Mouse (Mus musculus): ENCODE measurements around the gene 1700018G05Rik. TPM values are rescaled to one million over a fixed set of nuclear protein-coding genes. Genes with fewer than 3 reads are reported as not detected.
A peak's percentile ranks its signal among the peaks of the same experiment; 100 is the strongest.
"Not testable (repeated sequence)": the region's sequence is repeated elsewhere in the genome, so short reads cannot be mapped to it uniquely, and the experiment has no call there.

Gene 1700018G05Rik
- polyA plus RNA-seq (2016; fragmentation: Nextera tagmentation; extraction: Ambion mirVana): not detected in 2 replicates

- WGBS: 97% methylated on average over 6 of the region's 6 CpGs
- DNase-seq (ENCODE audit: low spot score); H3K4me1 ChIP-seq; H3K27ac ChIP-seq (replicated peaks); H3K9me3 ChIP-seq (replicated peaks); H3K4me3 ChIP-seq; H3K36me3 ChIP-seq: not testable (repeated sequence)
- peaks cover 35% of the 10 kb centered on the region for H3K27me3 ChIP-seq (ENCODE audit: low read depth, poor library complexity, severe bottlenecking)
These were observed at the start of gene 1700018G05Rik for GRCm38 (mm10) chrX:102928072-102928471. Gene 1700018G05Rik (plus strand): TSS chrX:102928372.

GRCm38 (mm10) chrX:102908587-102908986 lies 19.6 kb upstream of the 1700018G05Rik start, which contains the start of the genes Dmrtc1a and 1700011M02Rik:
Gene Dmrtc1a (minus strand): TSS chrX:102908687.
Gene 1700011M02Rik (plus strand): TSS chrX:102908905.
- WGBS: 89% methylated on average over 8 of the region's 9 CpGs
- H3K9me3 ChIP-seq (replicated peaks); DNase-seq (ENCODE audit: low spot score); H3K4me1 ChIP-seq; H3K36me3 ChIP-seq; H3K27ac ChIP-seq (replicated peaks); H3K4me3 ChIP-seq: not testable (repeated sequence)
- peaks cover 84% of the 10 kb centered on the region for H3K27me3 ChIP-seq (ENCODE audit: low read depth, poor library complexity, severe bottlenecking)

GRCm38 (mm10) chrX:102914823-102915222 lies 13.3 kb upstream of the 1700018G05Rik start:
- H3K4me3 ChIP-seq; H3K4me1 ChIP-seq; H3K9me3 ChIP-seq (replicated peaks); H3K36me3 ChIP-seq; H3K27ac ChIP-seq (replicated peaks); DNase-seq (ENCODE audit: low spot score): not testable (repeated sequence)
- H3K27me3 ChIP-seq (ENCODE audit: low read depth, poor library complexity, severe bottlenecking): peaks cover 70% of the 10 kb centered on the region
- WGBS: 83% methylated on average over 1 of the region's 1 CpGs

- DNase-seq (ENCODE audit: low spot score): peak; percentile 18
These were observed 1.5 kb upstream of the 1700018G05Rik start for GRCm38 (mm10) chrX:102926707-102927106.

GRCm38 (mm10) chrX:102932992-102933570 lies 4.9 kb downstream of the 1700018G05Rik start:
- Histone ChIP-seq H3K9me3 (replicated peaks) (no peaks in the 10 kb centered on the region), H3K27me3 (ENCODE audit: low read depth, poor library complexity, severe bottlenecking) (peaks cover 77% of the 10 kb centered on the region), H3K4me3 (peak overlapping the region; percentile 67), H3K27ac (replicated peaks) (peak overlapping the region; percentile 86), H3K4me1 (no peaks in the 10 kb centered on the region), H3K36me3 (no peaks in the 10 kb centered on the region)
- WGBS: 44% methylated on average over 12 of the region's 12 CpGs
- no peak for DNase-seq (ENCODE audit: low spot score)

More at GRCm38 (mm10) chrX:102926707-102927106, 1.5 kb upstream of the 1700018G05Rik start:
- H3K27ac ChIP-seq (replicated peaks); H3K36me3 ChIP-seq; H3K4me1 ChIP-seq; H3K4me3 ChIP-seq; H3K9me3 ChIP-seq (replicated peaks): not testable (repeated sequence)
- WGBS: 24% methylated on average over 4 of the region's 4 CpGs
- H3K27me3 ChIP-seq (ENCODE audit: low read depth, poor library complexity, severe bottlenecking): peaks cover 41% of the 10 kb centered on the region

GRCm38 (mm10) chrX:102933571-102934394 lies 5.6 kb downstream of the 1700018G05Rik start:
- Histone ChIP-seq H3K9me3 (replicated peaks) (no peaks in the 10 kb centered on the region), H3K4me1 (no peaks in the 10 kb centered on the region), H3K27ac (replicated peaks) (peak overlapping the region; percentile 86), H3K4me3 (peak overlapping the region; percentile 67), H3K36me3 (no peaks in the 10 kb centered on the region), H3K27me3 (ENCODE audit: low read depth, poor library complexity, severe bottlenecking) (peaks cover 77% of the 10 kb centered on the region)
- 27% methylated on average over 60 of the region's 68 CpGs for WGBS
- peak; percentile 64 for DNase-seq (ENCODE audit: low spot score)

GRCm38 (mm10) chrX:102934395-102934764 lies 6.2 kb downstream of the 1700018G05Rik start:
- H3K27ac ChIP-seq (replicated peaks): no peak overlapping the region
- 63% methylated on average over 8 of the region's 8 CpGs for WGBS
- H3K27me3 ChIP-seq (ENCODE audit: low read depth, poor library complexity, severe bottlenecking): peaks cover 74% of the 10 kb centered on the region
- DNase-seq (ENCODE audit: low spot score): no peak
- H3K36me3 ChIP-seq: no peaks in the 10 kb centered on the region
- H3K4me3 ChIP-seq: peak overlapping the region; percentile 67
- H3K9me3 ChIP-seq (replicated peaks): no peaks in the 10 kb centered on the region
- no peaks in the 10 kb centered on the region for H3K4me1 ChIP-seq

GRCm38 (mm10) chrX:102936743-102937142 lies 8.6 kb downstream of the 1700018G05Rik start:
- Histone ChIP-seq H3K4me3 (no peak overlapping the region), H3K4me1 (no peaks in the 10 kb centered on the region), H3K27ac (replicated peaks) (no peak overlapping the region), H3K36me3 (no peaks in the 10 kb centered on the region), H3K9me3 (replicated peaks) (no peaks in the 10 kb centered on the region), H3K27me3 (ENCODE audit: low read depth, poor library complexity, severe bottlenecking) (peaks cover 75% of the 10 kb centered on the region)
- 85% methylated on average over 5 of the region's 5 CpGs for WGBS
- no peak for DNase-seq (ENCODE audit: low spot score)

GRCm38 (mm10) chrX:102950136-102950535 lies 22.0 kb downstream of the 1700018G05Rik start:
- not testable (repeated sequence) for H3K9me3 ChIP-seq (replicated peaks); H3K36me3 ChIP-seq; H3K4me1 ChIP-seq; H3K4me3 ChIP-seq; H3K27ac ChIP-seq (replicated peaks); DNase-seq (ENCODE audit: low spot score)
- peaks cover 75% of the 10 kb centered on the region for H3K27me3 ChIP-seq (ENCODE audit: low read depth, poor library complexity, severe bottlenecking)
- WGBS: 90% methylated on average over 11 of the region's 11 CpGs

GRCm38 (mm10) chrX:102958917-102959316 lies 30.7 kb downstream of the 1700018G05Rik start:
- whole genome bisulfite sequencing: 45% methylated on average over 4 of the region's 4 CpGs
- H3K36me3 ChIP-seq: no peaks in the 10 kb centered on the region
- peak; percentile 15 for DNase-seq (ENCODE audit: low spot score)
- H3K27ac ChIP-seq (replicated peaks): no peak overlapping the region
- no peak overlapping the region for H3K4me3 ChIP-seq
- peaks cover 45% of the 10 kb centered on the region for H3K27me3 ChIP-seq (ENCODE audit: low read depth, poor library complexity, severe bottlenecking)
- H3K4me1 ChIP-seq: no peaks in the 10 kb centered on the region
- no peaks in the 10 kb centered on the region for H3K9me3 ChIP-seq (replicated peaks)

GRCm38 (mm10) chrX:102960581-102960980 lies 32.4 kb downstream of the 1700018G05Rik start:
- Histone ChIP-seq H3K9me3 (replicated peaks) (no peaks in the 10 kb centered on the region), H3K27ac (replicated peaks) (no peak overlapping the region), H3K4me3 (no peak overlapping the region), H3K36me3 (no peaks in the 10 kb centered on the region), H3K4me1 (no peaks in the 10 kb centered on the region), H3K27me3 (ENCODE audit: low read depth, poor library complexity, severe bottlenecking) (peaks cover 31% of the 10 kb centered on the region)
- no peak for DNase-seq (ENCODE audit: low spot score)
- WGBS: 81% methylated on average over 2 of the region's 2 CpGs

All from midbrain, embryonic 10.5 days (tissue).